In genomic region chr1:125575458-125576114, GRCm38 (mm10) we compare ENCODE assay signal across 23 mouse cellular contexts. TPM values are rescaled to one million over a fixed set of nuclear protein-coding genes. Genes with fewer than 3 reads are reported as not detected.
DNase-seq lines count a peak whose midpoint lies in the region; ATAC-seq and TF ChIP-seq lines count a peak whose summit lies in the region.
"Had no signal": no experiment of that assay in that cellular context is flagged by ENCODE, and none has a peak within 500 bp of the region (broad histone marks: within the 10 kb centered on the region; RNA-seq: fewer than 3 reads in every experiment).

No protein-coding gene starts in this region.

- TF ChIP-seq POLR2A in olfactory bulb, adult 2 months (IDR thresholded peaks at IDR 0.05; ENCODE audit: insufficient read depth, low read depth, low read length): no peak

- peaks cover 7 to 21% of the 10 kb centered on the region in 2 experiments for H3K4me1 ChIP-seq in heart, embryonic 14.5 days (ENCODE audit: control insufficient read depth in 2 of 2, insufficient read depth in 2 of 2, low read length in 2 of 2)
- H3K4me1 ChIP-seq in olfactory bulb, adult 2 months (ENCODE audit: control insufficient read depth, insufficient read depth, low read length): peaks cover 2% of the 10 kb centered on the region
- no peaks in the 10 kb centered on the region for H3K4me1 ChIP-seq in midbrain, embryonic 10.5 days
- H3K4me1 ChIP-seq: embryonic facial prominence, embryonic 12.5 days; hindbrain, embryonic 15.5 days; intestine, embryonic 15.5 days; midbrain, embryonic 12.5 days had no signal

- intact Hi-C loops in heart, postnatal 36 days (cut with DNase I): no loop called here

- peak overlapping the region; percentile 25 for H3K9ac ChIP-seq in heart, embryonic 14.5 days (ENCODE audit: low read length)
- H3K9ac ChIP-seq: embryonic facial prominence, embryonic 12.5 days; forebrain, postnatal 0 days; hindbrain, embryonic 15.5 days; intestine, embryonic 15.5 days; liver, postnatal 0 days; midbrain, embryonic 12.5 days had no signal

- peak overlapping the region; percentile 98 to 100 for H3K27ac ChIP-seq in heart, embryonic 14.5 days (replicated peaks in 1 of 2; ENCODE audit: control insufficient read depth in 1 of 2, insufficient read depth in 1 of 2, low read depth in 2 of 2, low read length in 2 of 2)
- H3K27ac ChIP-seq in olfactory bulb, adult 2 months (ENCODE audit: insufficient read depth, low read depth, low read length): peak overlapping the region; percentile 62
- no peak overlapping the region for H3K27ac ChIP-seq in midbrain, embryonic 10.5 days (replicated peaks)
- H3K27ac ChIP-seq: embryonic facial prominence, embryonic 12.5 days; hindbrain, embryonic 15.5 days; intestine, embryonic 15.5 days; layer of hippocampus, adult 2 months; midbrain, embryonic 12.5 days had no signal

- peak; percentile 88 for ATAC-seq in heart, embryonic 14.5 days (ENCODE audit: insufficient number of reproducible peaks, insufficient read depth, low FRiP score, low read depth)
- ATAC-seq: forebrain, postnatal 0 days; intestine, embryonic 15.5 days; liver, postnatal 0 days had no signal

- peak overlapping the region; percentile 30; the same call in 1 of the 2 replicates for H3K4me2 ChIP-seq in heart, embryonic 14.5 days (ENCODE audit: low read length)
- H3K4me2 ChIP-seq: embryonic facial prominence, embryonic 12.5 days; hindbrain, embryonic 15.5 days; intestine, embryonic 15.5 days; midbrain, embryonic 12.5 days had no signal

- no peaks in the 10 kb centered on the region for H3K27me3 ChIP-seq in heart, embryonic 14.5 days (ENCODE audit: control insufficient read depth, insufficient read depth, low read length)
- H3K27me3 ChIP-seq in midbrain, embryonic 10.5 days (ENCODE audit: low read depth, poor library complexity, severe bottlenecking): no peaks in the 10 kb centered on the region
- H3K27me3 ChIP-seq: embryonic facial prominence, embryonic 12.5 days; hindbrain, embryonic 15.5 days; intestine, embryonic 15.5 days; midbrain, embryonic 12.5 days had no signal

- TF ChIP-seq CTCF in olfactory bulb, adult 2 months (IDR thresholded peaks at IDR 0.05; ENCODE audit: insufficient read depth, low read depth, low read length): no peak

- peak; percentile 49 to 73 for DNase-seq in heart, adult 18-20 months
- DNase-seq in heart, postnatal 36 days: no peak
- DNase-seq in heart, adult 8-10 months (ENCODE audit: low spot score): peak; percentile 63
- no peak for DNase-seq in midbrain, embryonic 10.5 days (ENCODE audit: low spot score)
- no peak for DNase-seq in cerebellum, postnatal 14 days
- DNase-seq in adrenal gland, postnatal 10 days: no peak
- DNase-seq: adrenal gland, postnatal 36 days; cerebellum, adult 11 months; cerebellum, postnatal 10 days; forebrain, postnatal 0 days; kidney, adult 8-10 months; kidney, postnatal 10 days; liver, postnatal 0 days; lung, postnatal 10 days; spleen, adult 18-20 months; thymus, postnatal 14 days had no signal

- 0 out of 2 replicates have a peak, but pooled peaks cover 2% of the 10 kb centered on the region for H3K9me3 ChIP-seq in heart, embryonic 14.5 days (ENCODE audit: control insufficient read depth, low read length)
- no peaks in the 10 kb centered on the region for H3K9me3 ChIP-seq in midbrain, embryonic 10.5 days (replicated peaks)
- H3K9me3 ChIP-seq: embryonic facial prominence, embryonic 12.5 days; hindbrain, embryonic 15.5 days; intestine, embryonic 15.5 days; midbrain, embryonic 12.5 days had no signal

- no peak overlapping the region for H3K4me3 ChIP-seq in heart, embryonic 14.5 days (ENCODE audit: control insufficient read depth in 1 of 2, insufficient read depth in 1 of 2, low read depth in 1 of 2, low read length in 2 of 2)
- no peak overlapping the region for H3K4me3 ChIP-seq in olfactory bulb, adult 2 months (ENCODE audit: insufficient read depth, low read depth, low read length)
- H3K4me3 ChIP-seq in midbrain, embryonic 10.5 days: no peak overlapping the region
- H3K4me3 ChIP-seq: embryonic facial prominence, embryonic 12.5 days; hindbrain, embryonic 15.5 days; intestine, embryonic 15.5 days; layer of hippocampus, adult 2 months; midbrain, embryonic 12.5 days had no signal

- 23% methylated on average over 10 of the region's 10 CpGs for WGBS in heart, embryonic 14.5 days
- WGBS in olfactory bulb, adult 2 months: 50% methylated on average over 10 of the region's 10 CpGs
- 88% methylated on average over 10 of the region's 10 CpGs for WGBS in midbrain, embryonic 10.5 days

- H3K36me3 ChIP-seq in heart, embryonic 14.5 days (ENCODE audit: control insufficient read depth, insufficient read depth, low read length): peaks cover 86% of the 10 kb centered on the region
- peaks cover 36% of the 10 kb centered on the region for H3K36me3 ChIP-seq in midbrain, embryonic 10.5 days

RNA-seq across cellular contexts. Expression of gene Slc35f5, which starts 15.2 kb away (rescaled TPM):
- total RNA-seq in heart, adult 18-20 months (2021): 100 to 1,000 TPM; 113 to 127 TPM
- 100 to 1,000 TPM; 126 to 146 TPM for total RNA-seq in heart, postnatal 36 days (2021)
- 100 to 1,000 TPM; 108 to 143 (median 127) TPM for total RNA-seq in heart, adult 8-10 months (2022)
- 88.4 and 89.9 TPM in 2 replicates for polyA plus RNA-seq in heart, embryonic 14.5 days (2014; fragmentation: Nextera tagmentation; extraction: Ambion mirVana)
- not detected in 2 replicates for polyA plus RNA-seq in olfactory bulb, adult 2 months (2012; ENCODE audit: insufficient read depth, insufficient read length, low replicate concordance, missing spikeins)
- 22.5 and 23.0 TPM in 2 replicates for polyA plus RNA-seq in midbrain, embryonic 10.5 days (2016; fragmentation: Nextera tagmentation; extraction: Ambion mirVana)
- 10 to 100 TPM; 41.0 to 45.5 TPM for total RNA-seq in adrenal gland, postnatal 10 days (2021)

Comparison
In these comparisons a context has a peak if more than half of its experiments do, and no peak if none do; other contexts are left out.
1. DNase-seq: peak in heart, adult 18-20 months (2 of 2) and heart, adult 8-10 months (single experiment); none in heart, postnatal 36 days (0 of 2), midbrain, embryonic 10.5 days (single experiment), cerebellum, postnatal 14 days (0 of 2) and adrenal gland, postnatal 10 days (single experiment).